Mouse (Mus musculus) gastrocnemius, adult 8-10 months (tissue): ENCODE measurements at regions not wholly inside any gene's neighbourhood (a gene's known extent, or its start where the extent isn't known, plus 50 kb on each side); places are given as distances from the start of the nearest gene placed in this dataset.
"Not testable (repeated sequence)": the region's sequence is repeated elsewhere in the genome, so short reads cannot be mapped to it uniquely, and the experiment has no call there.

ENCODE experiments used
- DNase-seq, 2 experiments: peaks; one replicate each; pipeline ENCODE4 v3.0.0; 2022; ENCODE audit warnings: low spot score in 2 of 2

- DNase-seq: no peak
Observed at GRCm38 (mm10) chr7:64032921-64033354, 94.2 kb upstream of the Klf13 start.

GRCm38 (mm10) chr7:64030650-64031049 is 91.9 kb upstream of the Klf13 start:
- no peak for DNase-seq

- no peak for DNase-seq
Observed at GRCm38 (mm10) chr7:64027100-64027499, 88.4 kb upstream of the Klf13 start.

GRCm38 (mm10) chr7:64025155-64025554 is 86.4 kb upstream of the Klf13 start:
- DNase-seq: no peak

DNA sequence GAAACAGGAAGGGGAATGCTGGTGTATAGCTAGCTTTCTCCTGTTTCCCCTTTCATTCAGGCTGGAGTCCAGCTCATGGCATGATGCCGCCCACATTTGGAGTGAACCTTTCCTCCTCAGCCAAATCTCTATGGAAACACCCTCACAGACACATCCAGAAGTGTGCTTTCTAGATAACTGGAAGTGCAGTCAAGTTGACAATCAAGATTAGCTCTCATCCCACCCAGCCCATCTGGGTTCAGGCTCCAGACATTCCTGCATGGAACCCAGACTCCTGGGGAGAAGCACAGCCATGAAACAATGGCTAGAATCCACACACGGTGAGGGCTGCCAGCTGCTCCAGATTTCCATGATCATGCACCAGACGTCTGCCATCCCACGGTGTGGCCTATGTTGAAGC is 85.5 kb upstream of the Klf13 start:
- no peak for DNase-seq

DNA sequence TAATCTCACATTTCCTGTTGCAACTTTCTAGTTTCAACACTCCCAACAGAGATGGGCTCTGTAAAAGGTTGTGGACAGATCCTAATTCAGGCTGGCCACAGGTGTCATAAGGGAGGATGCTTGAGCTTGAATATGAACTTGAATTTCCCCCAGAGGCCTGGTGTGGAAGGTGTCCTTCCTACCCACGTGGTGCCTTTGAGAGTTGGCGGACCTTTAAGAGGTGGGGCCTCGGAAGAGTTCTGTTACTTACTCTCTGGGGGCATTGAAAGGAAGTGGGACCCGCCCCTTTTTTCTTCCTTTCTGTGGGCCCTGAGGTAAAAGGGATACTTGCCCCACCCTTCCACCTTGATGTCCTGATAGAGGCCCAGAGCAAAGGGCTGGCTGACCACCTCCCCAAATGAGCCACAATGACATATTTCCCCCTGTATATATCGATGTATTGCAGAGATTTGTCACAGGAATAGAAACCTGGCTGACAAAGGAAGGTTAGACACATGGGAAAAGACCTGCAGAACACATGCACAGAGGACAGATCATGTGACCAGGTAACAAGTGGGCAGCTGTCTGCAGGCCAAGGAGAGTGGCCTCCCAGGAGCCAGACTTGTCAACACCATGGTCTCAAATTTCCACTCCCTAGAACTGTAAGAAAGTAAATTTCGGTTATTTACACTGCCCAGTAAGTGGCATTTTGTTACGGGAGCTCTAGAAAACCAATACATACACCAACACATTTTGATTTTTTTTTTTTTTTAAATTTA is 84.2 kb upstream of the Klf13 start:
- DNase-seq: no peak

DNA sequence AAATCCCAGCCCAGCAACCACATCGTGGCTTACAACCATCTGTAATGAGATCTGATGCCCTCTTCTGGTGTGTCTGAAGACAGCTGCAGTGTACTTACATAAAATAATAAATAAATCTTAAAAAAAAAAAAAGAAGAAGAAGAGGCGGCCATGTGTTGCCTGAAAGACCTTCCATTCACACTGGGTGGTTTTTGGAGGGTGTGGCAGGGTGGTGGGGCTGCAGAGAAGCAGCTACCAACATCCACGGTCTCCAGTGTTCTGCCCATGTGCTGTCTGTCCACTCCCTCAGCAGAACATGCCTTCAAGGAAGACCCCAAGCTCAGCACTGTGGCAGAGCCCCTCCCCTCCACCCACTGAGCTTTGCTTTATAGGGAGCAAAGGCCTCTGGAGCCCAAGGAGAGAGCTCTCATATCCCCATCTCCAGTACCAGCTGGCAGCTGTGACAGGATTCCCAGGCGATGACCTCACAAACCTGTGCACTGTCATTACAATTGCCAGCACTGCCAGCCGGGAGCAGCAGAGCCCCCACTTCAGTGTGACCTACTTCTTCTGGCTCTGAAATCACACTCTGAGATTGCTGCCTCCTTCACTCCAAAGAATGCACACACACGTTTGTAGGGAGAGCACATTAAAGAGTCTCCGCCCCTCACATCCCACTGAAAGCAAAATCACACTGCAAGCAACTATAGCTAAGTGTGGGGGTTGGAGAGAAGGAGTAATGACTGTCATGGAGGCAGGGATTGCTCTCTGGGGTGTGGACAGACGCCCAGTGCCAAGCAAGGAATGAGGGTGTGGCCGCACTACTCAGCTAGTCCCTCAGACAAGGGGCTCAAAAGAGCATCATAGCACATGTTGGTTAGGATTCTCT is 82.8 kb upstream of the Klf13 start:
- no peak for DNase-seq

- no peak for DNase-seq
Observed at GRCm38 (mm10) chr7:64018107-64018506, 79.4 kb upstream of the Klf13 start.

DNA sequence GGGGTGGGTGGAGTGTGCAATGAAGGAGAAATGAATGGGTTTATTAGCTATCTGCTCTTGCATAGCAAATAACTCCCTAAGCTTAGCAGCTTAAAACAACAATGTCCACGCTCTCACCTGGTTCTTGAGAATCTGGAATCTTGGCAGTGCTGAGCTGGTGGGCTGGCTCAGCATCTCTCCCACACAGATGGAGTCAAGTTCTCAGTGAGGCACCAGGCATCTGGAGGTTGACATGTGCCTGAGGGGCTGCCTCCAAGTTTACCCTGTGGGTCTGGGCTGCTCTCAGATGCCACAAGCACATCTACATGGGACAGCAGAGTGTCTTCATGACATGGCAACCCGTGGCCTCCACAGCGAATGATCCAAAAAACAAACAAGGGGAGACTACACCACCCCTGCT is 78.2 kb upstream of the Klf13 start:
- no peak for DNase-seq

GRCm38 (mm10) chr7:64015136-64015535 is 76.4 kb upstream of the Klf13 start:
- not testable (repeated sequence) for DNase-seq

GRCm38 (mm10) chr7:64014227-64014626 is 75.5 kb upstream of the Klf13 start:
- no peak for DNase-seq

DNA sequence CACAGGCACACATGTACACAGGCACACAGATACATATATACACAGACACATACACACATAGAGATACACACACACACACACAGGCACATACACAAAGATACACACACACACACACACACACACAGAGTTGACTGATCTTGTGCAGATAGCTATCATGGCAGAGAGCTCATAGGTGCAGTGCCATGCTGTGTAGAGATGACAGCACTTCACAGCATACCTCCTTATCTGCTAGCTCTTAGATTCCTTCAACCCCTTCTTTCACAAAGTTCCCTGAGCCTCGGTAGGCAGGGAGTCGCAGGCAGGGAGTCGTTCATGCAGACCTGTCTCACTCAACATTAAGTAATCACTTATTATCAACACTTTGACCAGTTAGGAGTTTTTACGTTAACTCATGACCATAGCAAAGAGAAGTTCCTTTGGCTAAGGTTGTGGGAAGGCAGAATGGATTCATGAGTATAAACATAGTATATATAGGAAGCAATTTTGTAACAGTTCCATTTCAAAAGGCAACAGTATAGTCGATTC is 74.4 kb upstream of the Klf13 start:
- DNase-seq: no peak

- DNase-seq: no peak
Observed at GRCm38 (mm10) chr7:64012268-64012601, 73.5 kb upstream of the Klf13 start.

DNA sequence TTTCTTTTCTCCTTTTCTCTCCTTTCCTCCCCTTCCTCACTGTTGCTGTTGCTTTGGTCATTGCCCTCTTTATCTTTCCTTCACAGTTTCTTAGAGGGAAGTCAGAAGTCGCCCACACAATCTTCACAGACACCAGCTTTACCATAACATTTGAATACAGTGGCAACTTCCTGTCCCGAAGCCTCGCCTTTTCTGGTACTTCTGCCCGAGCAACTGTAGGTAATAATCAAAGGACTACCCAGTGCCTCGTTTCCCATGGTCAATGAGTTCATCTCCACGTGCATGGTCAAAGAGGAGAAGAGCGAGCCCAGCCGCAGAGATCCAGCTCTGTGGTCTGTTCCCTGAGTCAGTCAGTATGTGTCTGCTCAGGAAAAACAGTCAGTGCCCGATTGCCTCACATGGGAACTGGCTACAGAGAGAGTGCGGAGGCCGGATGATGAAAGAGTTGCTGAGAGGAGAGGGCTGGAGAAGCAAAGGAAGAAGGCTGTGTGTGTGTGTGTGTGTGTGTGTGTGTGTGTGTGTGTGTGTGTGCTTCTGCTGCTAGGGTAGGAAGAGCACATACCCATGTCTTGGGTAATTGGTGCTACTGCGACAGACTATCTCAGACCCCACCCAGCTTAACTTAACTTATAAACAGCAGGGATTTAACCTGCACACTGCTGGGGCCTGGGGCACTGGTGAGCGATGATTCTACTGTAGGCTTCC is 73.0 kb upstream of the Klf13 start:
- no peak for DNase-seq

DNA sequence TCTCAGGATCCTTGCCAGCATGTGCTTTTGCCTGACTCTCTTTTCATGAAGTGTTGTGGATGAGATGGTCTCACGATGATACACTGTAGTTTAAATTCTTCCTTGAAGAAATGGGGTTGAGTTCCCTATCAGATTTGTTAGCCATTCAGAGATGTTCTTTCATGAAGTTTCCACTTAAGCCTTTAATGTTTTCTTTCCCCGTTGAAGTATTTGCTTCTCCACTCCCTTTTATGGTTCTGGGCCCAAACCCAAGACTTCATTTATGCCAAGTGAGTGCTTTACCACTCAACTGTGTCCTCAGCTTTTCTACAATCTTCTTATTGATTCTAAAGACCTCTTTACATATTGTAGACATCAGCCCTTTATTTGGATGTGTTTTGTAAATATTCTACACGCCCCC is 71.9 kb upstream of the Klf13 start:
- no peak for DNase-seq

DNA sequence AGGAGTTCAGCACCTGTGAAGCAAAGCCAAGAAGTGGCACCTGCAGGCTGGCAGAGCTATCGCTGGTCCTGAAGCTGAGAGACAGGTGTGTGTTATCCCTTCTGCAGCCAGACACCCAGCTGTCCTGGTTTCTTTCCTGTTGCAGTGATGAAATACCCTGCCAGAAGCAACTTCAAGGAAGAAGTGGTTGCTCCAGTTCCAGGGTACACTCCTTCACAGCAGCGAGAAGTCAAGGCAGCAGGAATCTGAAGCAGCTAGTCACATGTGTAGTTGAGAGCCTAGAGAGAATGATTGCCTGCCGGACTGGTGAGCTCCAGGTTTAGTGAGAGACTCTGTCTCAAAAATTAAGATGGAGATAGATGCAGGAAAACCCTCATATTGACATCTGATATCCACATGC is 69.1 kb upstream of the Klf13 start:
- DNase-seq: no peak

DNA sequence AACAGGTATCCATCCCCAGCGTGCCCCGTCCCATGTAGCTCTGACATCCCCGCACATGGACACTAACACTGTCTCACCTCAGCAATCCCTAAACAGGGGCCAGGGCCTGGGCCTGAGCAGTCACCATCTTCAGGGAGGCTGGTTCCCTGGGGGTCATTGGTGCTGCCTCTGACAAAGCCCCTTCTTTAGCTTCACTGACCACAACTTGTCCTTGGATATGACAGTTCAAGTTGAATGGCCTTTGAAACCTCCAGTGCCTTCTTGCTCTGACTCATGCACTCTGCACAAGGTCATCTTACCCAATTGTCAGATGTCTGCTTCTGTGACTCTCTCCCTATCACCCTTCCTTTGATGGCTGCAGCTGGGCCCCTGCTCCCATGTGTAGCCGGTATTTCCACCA is 68.2 kb upstream of the Klf13 start:
- no peak for DNase-seq

GRCm38 (mm10) chr7:64005765-64006164 is 67.0 kb upstream of the Klf13 start:
- DNase-seq: no peak

DNA sequence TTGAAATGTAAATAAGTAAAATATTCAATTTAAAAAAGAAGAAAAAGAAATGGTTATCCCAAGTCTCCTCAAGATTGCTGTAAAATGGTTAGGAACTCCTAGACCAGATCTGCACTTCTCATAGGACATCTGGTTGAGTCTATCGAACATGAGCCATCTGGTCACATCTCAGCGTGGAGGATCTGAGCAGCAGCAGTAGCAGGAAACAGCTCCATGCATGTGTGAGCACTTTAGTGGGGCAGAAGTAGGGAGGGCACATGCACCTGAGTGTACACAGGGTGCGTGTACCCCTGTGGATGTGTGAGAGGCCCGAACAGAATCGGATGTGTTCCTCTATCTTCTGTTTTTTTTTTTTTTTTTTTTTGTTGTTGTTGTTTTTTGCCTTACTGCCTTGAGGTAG is 65.2 kb upstream of the Klf13 start:
- no peak for DNase-seq

GRCm38 (mm10) chr7:64001611-64002111 is 62.9 kb upstream of the Klf13 start:
- no peak for DNase-seq

GRCm38 (mm10) chr7:63998995-63999960 is 60.6 kb upstream of the Klf13 start:
- no peak for DNase-seq
